Mouse (Mus musculus) adrenal gland, adult 8-10 months (tissue): Measurements from ENCODE around the gene Sox2. TPM values are rescaled to one million over a fixed set of nuclear protein-coding genes. Genes with fewer than 3 reads are reported as not detected.

Experiments used
- DNase-seq: peaks from one replicate; pipeline ENCODE4 v3.0.0; 2022
- total RNA-seq, 4 experiments: library from RNA; stranded (reverse); gene quantifications; 2 replicates each; pipeline ENCODE4 v1.2.4; 2022

Gene Sox2
- under 1 TPM; 0.28 to 0.38 (median 0.33) TPM for total RNA-seq

- DNase-seq, result peak; percentile 25
These were observed at the start of gene Sox2 for GRCm38 (mm10) chr3:34649726-34650620. Gene Sox2 (plus strand): TSS chr3:34650405.

GRCm38 (mm10) chr3:34601116-34601515, 49.1 kb upstream of the Sox2 start:
- DNase-seq, result no peak

- DNase-seq, result no peak
These were observed 36.1 kb upstream of the Sox2 start for GRCm38 (mm10) chr3:34614107-34614506.

- DNase-seq, result no peak
These were observed 34.7 kb upstream of the Sox2 start for GRCm38 (mm10) chr3:34615526-34615925.

- DNase-seq, result no peak
These were observed 31.3 kb upstream of the Sox2 start for GRCm38 (mm10) chr3:34618934-34619333.

GRCm38 (mm10) chr3:34620121-34620520, 30.1 kb upstream of the Sox2 start:
- no peak for DNase-seq

- no peak for DNase-seq
These were observed 25.4 kb upstream of the Sox2 start for GRCm38 (mm10) chr3:34624721-34625270.

- DNase-seq, result no peak
These were observed 23.7 kb upstream of the Sox2 start for GRCm38 (mm10) chr3:34626521-34626920.

GRCm38 (mm10) chr3:34630031-34630430, 20.2 kb upstream of the Sox2 start:
- DNase-seq, result no peak

GRCm38 (mm10) chr3:34630736-34631135, 19.5 kb upstream of the Sox2 start:
- DNase-seq, result no peak

- DNase-seq, result no peak
These were observed 13.2 kb upstream of the Sox2 start for GRCm38 (mm10) chr3:34636958-34637357.

GRCm38 (mm10) chr3:34637481-34637880, 12.7 kb upstream of the Sox2 start:
- DNase-seq, result no peak

- DNase-seq, result no peak
These were observed 12.3 kb upstream of the Sox2 start for GRCm38 (mm10) chr3:34637926-34638325.

- no peak for DNase-seq
These were observed 11.9 kb upstream of the Sox2 start for GRCm38 (mm10) chr3:34638344-34638743.

GRCm38 (mm10) chr3:34639031-34639872, 11.0 kb upstream of the Sox2 start:
- no peak for DNase-seq

GRCm38 (mm10) chr3:34639873-34640270, 10.3 kb upstream of the Sox2 start:
- DNase-seq, result no peak

- no peak for DNase-seq
These were observed 9.9 kb upstream of the Sox2 start for GRCm38 (mm10) chr3:34640276-34640675.

- no peak for DNase-seq
These were observed 9.3 kb upstream of the Sox2 start for GRCm38 (mm10) chr3:34640690-34641600.

- DNase-seq, result no peak
These were observed 8.3 kb upstream of the Sox2 start for GRCm38 (mm10) chr3:34641756-34642497.

- no peak for DNase-seq
These were observed 7.7 kb upstream of the Sox2 start for GRCm38 (mm10) chr3:34642498-34642941.

GRCm38 (mm10) chr3:34643067-34643466, 7.1 kb upstream of the Sox2 start:
- no peak for DNase-seq
